Mouse (Mus musculus) urinary bladder, postnatal 4 days (tissue): ENCODE results near the gene Hmgcs2.
A peak's percentile ranks its signal among the peaks of the same experiment; 100 is the strongest.

Experiments used
- DNase-seq, 2 experiments: peaks; one replicate each; pipeline ENCODE4 v3.0.0; 2021 to 2022; ENCODE audit warnings: low spot score in 2 of 2

Hmgcs2 gene

DNA sequence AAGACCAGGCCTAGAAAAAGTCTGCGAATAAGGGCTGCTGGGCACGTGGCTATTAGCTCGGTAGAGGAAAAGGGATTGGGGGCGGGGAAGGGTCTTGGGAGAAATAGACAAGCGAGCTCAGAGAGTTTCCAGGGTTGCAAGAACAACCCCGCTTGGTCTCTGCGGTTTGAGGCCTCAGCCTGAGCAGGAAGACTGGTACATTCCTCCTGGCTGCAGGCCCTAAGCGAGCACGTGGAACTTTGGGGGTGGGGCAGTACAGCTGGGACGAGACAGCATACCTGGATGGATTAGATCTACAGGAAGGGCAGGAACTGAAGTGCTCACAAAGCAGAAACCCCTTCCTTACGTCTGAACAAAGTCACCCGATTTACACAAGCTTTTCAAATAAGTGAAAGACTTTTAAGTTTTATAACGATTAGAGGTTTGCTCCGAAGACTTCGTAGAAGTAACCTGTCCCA lies 58.4 kb downstream of the Hmgcs2 start:
- DNase-seq: peak in 1 of 2 experiments; percentile 42

DNA sequence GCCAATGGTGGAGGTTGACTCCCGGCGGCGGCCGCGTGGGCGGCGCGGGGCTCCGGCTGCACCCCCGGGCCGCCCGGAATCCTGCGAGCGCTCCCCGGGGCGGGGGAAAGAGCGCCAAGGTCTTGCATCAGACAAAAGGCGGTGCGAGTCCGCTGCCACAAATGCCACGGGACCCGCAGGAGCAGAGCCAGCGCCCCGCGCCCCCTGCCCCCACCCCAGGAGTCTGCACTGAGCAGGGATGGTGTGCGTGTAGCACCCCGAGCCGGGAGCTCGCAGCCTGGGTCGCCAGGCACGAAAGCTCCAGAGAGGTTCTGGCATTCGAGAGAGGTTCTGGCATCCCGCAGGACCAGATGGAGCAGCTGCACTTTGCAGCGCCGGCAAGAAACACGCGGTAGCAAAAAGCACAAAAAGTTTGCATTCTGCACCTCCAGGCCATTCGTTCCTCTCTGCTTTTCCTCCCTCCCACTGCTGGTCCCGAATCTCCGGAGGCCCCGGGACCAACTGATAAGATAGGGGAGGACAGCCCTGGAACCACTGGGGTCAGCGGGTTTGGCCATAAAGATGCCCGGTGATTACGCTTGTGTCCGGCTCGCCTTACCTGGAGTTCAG lies 59.0 kb downstream of the Hmgcs2 start:
- DNase-seq: peak; percentile 56 to 63

DNA sequence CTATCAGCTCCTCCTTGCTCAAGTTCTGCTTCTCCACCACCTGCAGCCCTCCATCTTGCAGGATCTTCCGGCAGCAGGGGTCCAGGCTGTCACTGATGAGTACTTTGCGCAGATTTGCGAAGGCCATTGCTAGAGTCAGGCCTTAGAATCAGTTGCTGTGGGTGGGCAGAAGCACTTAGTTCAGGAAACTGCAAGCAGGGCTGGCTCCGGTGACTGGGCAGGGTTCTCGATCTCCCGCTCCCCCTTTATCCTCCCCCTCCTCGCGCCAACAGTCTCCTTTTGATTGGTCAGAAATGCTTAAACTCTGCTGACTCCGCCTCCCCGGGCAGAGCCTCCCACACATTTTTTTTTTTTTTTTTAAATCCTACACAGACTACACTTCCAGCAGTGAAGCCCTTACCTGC lies 59.5 kb downstream of the Hmgcs2 start, which contains the start of gene Phgdh:
Phgdh (minus strand) TSS at position 285 of the 404 bp plus-strand sequence.
- DNase-seq: peak; percentile 62 to 73

DNA sequence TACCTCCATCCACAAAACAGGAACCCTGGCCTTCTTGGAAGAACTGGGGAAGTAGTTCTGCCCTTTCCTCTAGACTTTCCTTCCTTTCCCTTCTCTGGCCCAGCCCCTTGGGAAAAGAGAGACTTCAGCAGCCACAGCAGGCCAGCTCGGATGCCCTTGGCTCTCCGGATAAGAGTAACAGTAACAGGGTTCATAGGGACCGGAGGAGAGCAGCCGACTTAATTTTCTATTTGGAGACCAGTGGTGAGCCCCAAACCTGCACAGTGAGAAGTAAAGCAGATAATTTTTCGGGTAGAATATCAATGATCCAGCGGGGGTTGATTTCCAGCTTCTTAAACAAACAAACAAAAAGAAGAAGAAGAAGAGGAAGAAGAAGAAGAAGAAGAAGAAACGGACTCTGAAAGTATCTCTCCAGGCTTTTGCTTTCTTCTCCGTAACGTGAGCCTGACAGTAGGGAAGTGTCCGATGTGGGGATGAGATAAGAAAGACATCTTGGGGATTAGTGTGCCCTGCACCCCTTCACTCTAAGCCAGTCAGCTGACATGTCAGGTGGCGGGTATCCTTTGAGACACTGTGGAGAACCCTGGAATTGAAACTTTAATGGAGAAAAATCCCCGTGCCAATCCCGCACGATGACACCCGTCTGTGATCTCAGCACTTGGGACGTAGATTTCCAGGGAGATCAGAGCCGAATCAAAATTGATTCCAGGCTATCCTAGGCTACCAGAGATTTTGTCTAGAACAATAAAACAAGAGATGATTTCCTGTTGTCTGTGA lies 60.8 kb downstream of the Hmgcs2 start:
- no peak for DNase-seq

DNA sequence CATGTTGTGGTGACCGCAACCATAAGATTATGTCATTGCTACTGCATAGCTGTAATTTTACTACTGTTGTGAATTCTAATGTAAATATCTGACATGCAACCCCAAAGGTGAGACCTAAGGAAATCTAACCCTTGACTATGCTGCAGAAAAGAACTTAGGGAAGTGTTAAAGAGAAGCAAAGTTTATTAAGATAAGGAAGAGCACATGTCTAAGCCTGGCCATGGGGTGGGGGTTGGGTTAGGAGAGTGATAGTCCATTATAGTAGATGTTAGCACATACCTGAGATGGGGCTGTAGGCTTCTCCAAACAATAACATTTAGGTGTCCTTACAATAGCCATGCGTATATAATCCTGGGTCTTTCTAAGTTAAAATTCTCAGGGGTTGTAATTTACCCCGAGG lies 63.0 kb downstream of the Hmgcs2 start:
- DNase-seq: no peak

DNA sequence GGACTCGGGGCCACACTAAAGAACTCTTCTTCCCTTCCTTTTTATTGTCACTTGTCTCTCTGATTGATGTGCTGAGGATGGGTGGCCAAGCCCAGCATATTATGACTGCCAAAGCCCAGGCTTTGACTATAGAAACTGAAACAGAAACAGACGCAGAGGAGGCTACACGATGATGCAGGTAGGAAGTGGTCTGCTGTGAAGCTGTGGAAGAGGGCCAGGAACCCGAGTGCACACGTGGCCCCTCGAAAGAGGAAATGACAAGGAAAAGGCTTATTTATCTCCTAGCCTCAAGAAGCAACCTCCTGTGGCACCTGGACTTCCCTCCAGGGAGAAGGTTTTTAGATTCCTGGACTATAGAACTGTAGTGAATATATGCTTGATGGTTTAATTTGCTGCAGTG lies 67.9 kb downstream of the Hmgcs2 start:
- DNase-seq: no peak

DNA sequence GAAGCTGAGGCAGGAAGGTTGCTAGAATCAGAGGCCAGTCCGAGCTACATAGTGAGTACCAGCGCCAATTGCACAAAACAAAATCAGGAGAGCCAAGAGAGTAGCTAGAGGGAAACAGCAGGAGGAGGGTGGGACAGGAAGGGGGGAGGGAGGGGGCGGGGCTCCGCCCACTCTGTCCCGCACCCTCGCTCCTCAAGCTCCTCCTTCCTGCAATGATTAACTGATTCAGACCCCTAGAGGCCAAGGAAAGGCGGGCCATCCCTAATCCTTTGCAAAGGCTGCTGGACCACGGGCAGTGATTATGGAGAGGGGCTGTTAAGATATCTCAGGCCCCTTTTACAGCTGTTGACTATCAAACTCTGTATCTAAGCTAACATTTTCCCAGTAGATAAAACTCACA lies 68.5 kb downstream of the Hmgcs2 start:
- no peak for DNase-seq

DNA sequence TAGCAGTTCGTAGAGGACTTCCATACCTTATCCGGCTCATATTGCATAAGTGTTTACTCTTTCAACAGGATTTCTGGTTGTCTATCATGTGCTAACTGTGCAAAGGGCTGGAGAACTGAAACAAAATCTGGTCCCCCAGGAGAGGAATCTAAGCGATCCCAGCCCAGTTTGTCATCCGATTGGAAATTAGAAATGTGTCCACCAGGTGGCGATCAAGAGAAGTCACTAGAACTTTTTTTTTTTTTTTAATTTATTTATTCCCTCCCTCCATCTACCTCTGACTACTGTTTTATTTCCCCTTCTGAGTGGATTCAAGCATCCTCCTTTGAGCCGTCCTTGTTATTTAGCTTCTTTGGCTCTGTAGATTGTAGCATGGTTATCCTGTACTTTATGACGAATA lies 73.7 kb downstream of the Hmgcs2 start:
- DNase-seq: peak in 1 of 2 experiments; percentile 76

DNA sequence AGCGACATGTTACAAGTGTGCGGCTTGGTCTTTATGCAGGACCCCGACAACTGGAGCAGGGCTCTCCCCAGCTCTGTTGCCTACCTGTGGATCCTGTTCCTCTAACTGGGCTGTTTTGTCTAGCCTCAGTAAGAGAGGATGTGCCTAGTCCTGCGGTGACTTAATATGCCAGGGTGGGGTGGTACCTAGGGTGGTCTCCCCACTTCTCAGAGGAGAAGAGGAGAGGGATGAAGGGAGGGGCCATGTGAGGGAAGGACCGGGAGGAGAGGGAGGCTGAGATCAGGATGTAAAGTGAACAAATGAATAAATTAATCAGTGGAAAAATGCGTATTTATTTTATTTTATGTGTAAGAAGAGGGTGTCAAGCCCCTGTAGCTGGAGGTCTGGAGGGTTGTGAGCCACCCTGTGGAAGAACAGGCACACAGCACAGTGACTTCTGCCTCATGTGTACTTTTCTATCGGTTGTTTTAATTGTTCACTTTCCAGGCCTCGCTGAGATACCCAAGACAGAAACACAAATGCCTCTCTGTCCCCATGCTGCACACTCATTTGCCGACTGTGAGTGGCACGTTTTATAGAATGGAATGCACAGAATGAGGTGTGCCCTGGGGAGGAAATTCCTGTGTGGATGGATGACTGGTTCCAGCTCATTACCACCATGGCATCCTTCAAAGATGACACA lies 75.2 kb downstream of the Hmgcs2 start:
- DNase-seq: no peak

DNA sequence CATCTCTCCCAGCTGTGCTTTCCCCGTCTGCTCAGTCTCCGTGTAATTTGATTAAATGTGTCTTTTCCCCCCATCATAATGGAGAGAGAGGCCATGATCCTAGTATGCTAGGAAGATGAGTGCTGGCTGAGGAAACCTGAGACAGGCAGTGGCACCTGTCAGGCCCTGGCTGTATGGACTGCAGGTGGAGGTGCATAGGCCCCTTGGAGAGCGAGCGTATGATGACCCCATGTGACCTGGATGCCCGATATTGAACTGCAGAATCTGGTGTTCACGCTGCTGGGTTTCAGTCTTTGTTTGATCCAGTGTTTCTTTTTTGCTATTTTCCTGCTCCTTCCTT lies 75.8 kb downstream of the Hmgcs2 start:
- no peak for DNase-seq

DNA sequence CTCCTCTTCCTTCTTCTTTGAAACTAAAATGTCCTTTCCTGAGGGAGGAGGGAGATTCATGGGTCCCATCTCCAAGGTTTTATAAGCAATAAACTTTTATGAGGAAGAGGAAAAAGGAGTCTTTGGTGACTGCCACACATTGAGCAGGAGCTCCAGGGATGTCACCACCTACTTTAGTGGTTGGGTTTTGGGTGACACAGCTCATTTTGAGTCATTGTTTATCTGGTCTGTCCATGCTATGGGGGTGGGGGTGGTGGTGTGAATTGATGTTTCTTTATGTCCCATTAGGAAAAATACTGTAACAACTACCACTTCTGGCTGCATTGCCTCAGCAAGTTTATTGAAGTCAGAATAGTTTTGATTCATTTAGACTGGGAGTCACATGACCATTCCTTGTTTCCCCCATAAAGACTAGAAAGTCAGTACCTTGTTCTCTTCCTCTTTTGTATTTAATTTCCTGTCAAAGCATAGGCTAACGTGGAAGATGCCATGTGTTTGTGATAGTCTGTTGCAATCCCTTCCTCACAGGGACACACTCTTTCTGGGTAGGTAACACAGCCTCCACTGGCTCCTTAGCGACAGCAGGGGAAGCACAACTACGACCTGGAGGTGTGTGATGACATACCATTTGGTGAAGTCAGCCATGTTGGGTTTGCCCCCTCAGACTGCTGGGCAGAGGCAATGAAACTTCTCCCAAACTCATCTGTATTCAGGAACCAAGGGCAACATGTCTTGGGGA lies 76.6 kb downstream of the Hmgcs2 start:
- DNase-seq: no peak
